Mouse (Mus musculus) T-helper 17 cell (primary cell): Measurements from ENCODE around the gene Atxn1.

Experiments
- in situ Hi-C, 2 experiments: fragments of 300-600 bp; cut with MboI, MseI; formaldehyde crosslinking; loops; 1 replicate in 1 of 2; 2 replicates in 1 of 2; pipeline ENCODE4 v1.15.1; 2025; ENCODE audit warnings: high pct_unique_total_duplicates in 2 of 2

The Atxn1 gene

GRCm38 (mm10) chr13:45558367-45558766 lies 406.4 kb downstream of the Atxn1 start:
- in situ Hi-C loops: no loop called here

GRCm38 (mm10) chr13:45553674-45554073 lies 411.1 kb downstream of the Atxn1 start:
- in situ Hi-C loops: no loop called here

- in situ Hi-C loops: loop anchor here in 1 of 2 experiments (10.0 kb wide), 1 partner anchor 617 kb away; no protein-coding TSS in a partner anchor
Observed at GRCm38 (mm10) chr13:45547549-45547948, 417.3 kb downstream of the Atxn1 start.

- in situ Hi-C loops: loop anchor here in 1 of 2 experiments (10.0 kb wide), 1 partner anchor 618 kb away; no protein-coding TSS in a partner anchor
Observed at GRCm38 (mm10) chr13:45546946-45547345, 417.9 kb downstream of the Atxn1 start.

- in situ Hi-C loops: loop anchor here in 1 of 2 experiments (10.0 kb wide), 1 partner anchor 619 kb away; no protein-coding TSS in a partner anchor
Observed at GRCm38 (mm10) chr13:45545974-45546373, 418.8 kb downstream of the Atxn1 start.

GRCm38 (mm10) chr13:45539205-45539568 lies 425.6 kb downstream of the Atxn1 start:
- in situ Hi-C loops: no loop called here

- in situ Hi-C loops: no loop called here
Observed at GRCm38 (mm10) chr13:45538532-45539204, 426.1 kb downstream of the Atxn1 start.

GRCm38 (mm10) chr13:45538091-45538490 lies 426.7 kb downstream of the Atxn1 start:
- in situ Hi-C loops: no loop called here

GRCm38 (mm10) chr13:45537110-45537509 lies 427.7 kb downstream of the Atxn1 start:
- in situ Hi-C loops: no loop called here

- in situ Hi-C loops: no loop called here
Observed at GRCm38 (mm10) chr13:45535731-45536453, 428.9 kb downstream of the Atxn1 start.

GRCm38 (mm10) chr13:45530754-45531153 lies 434.1 kb downstream of the Atxn1 start:
- in situ Hi-C loops: no loop called here

- in situ Hi-C loops: no loop called here
Observed at GRCm38 (mm10) chr13:45528787-45529186, 436.0 kb downstream of the Atxn1 start.

- in situ Hi-C loops: no loop called here
Observed at GRCm38 (mm10) chr13:45527232-45527964, 437.4 kb downstream of the Atxn1 start.

GRCm38 (mm10) chr13:45526230-45526629 lies 438.6 kb downstream of the Atxn1 start:
- in situ Hi-C loops: no loop called here

GRCm38 (mm10) chr13:45524791-45525435 lies 439.9 kb downstream of the Atxn1 start:
- in situ Hi-C loops: no loop called here

GRCm38 (mm10) chr13:45524305-45524704 lies 440.5 kb downstream of the Atxn1 start:
- in situ Hi-C loops: no loop called here

GRCm38 (mm10) chr13:45516501-45517393 lies 448.1 kb downstream of the Atxn1 start:
- in situ Hi-C loops: no loop called here

GRCm38 (mm10) chr13:45514832-45515422 lies 449.9 kb downstream of the Atxn1 start:
- in situ Hi-C loops: no loop called here

GRCm38 (mm10) chr13:45514115-45514514 lies 450.7 kb downstream of the Atxn1 start:
- in situ Hi-C loops: no loop called here
